Mouse (Mus musculus): Measurements from ENCODE around the gene Clstn1.
"Not testable (repeated sequence)": the region's sequence is repeated elsewhere in the genome, so short reads cannot be mapped to it uniquely, and the experiment has no call there.

Clstn1 gene

GRCm38 (mm10) chr4:149600130-149600529 is 13.9 kb downstream of the Clstn1 start:
- DNase-seq (ENCODE audit: low spot score in 2 of 2): no peak

GRCm38 (mm10) chr4:149601484-149601883 is 15.2 kb downstream of the Clstn1 start:
- DNase-seq (ENCODE audit: low spot score in 2 of 2): no peak

- DNase-seq (ENCODE audit: low spot score in 2 of 2): no peak
Measured at GRCm38 (mm10) chr4:149602236-149602635, 16.0 kb downstream of the Clstn1 start.

GRCm38 (mm10) chr4:149603860-149604259 is 17.6 kb downstream of the Clstn1 start:
- no peak for DNase-seq (ENCODE audit: low spot score in 2 of 2)

GRCm38 (mm10) chr4:149604518-149604917 is 18.2 kb downstream of the Clstn1 start:
- no peak for DNase-seq (ENCODE audit: low spot score in 2 of 2)

GRCm38 (mm10) chr4:149606056-149606455 is 19.8 kb downstream of the Clstn1 start:
- DNase-seq (ENCODE audit: low spot score in 2 of 2): no peak

- DNase-seq (ENCODE audit: low spot score in 2 of 2): no peak
Measured at GRCm38 (mm10) chr4:149606766-149607358, 20.6 kb downstream of the Clstn1 start.

GRCm38 (mm10) chr4:149607591-149608308 is 21.5 kb downstream of the Clstn1 start:
- no peak for DNase-seq (ENCODE audit: low spot score in 2 of 2)

GRCm38 (mm10) chr4:149608309-149608638 is 22.0 kb downstream of the Clstn1 start:
- DNase-seq (ENCODE audit: low spot score in 2 of 2): no peak

- DNase-seq (ENCODE audit: low spot score in 2 of 2): peak; percentile 60 to 64
Measured at GRCm38 (mm10) chr4:149609256-149610025, 23.2 kb downstream of the Clstn1 start.

GRCm38 (mm10) chr4:149611376-149612044 is 25.2 kb downstream of the Clstn1 start:
- DNase-seq (ENCODE audit: low spot score in 2 of 2): peak; percentile 49 to 64

GRCm38 (mm10) chr4:149613497-149613896 is 27.2 kb downstream of the Clstn1 start:
- DNase-seq (ENCODE audit: low spot score in 2 of 2): not testable (repeated sequence)

GRCm38 (mm10) chr4:149614869-149615268 is 28.6 kb downstream of the Clstn1 start:
- no peak for DNase-seq (ENCODE audit: low spot score in 2 of 2)

GRCm38 (mm10) chr4:149616999-149617398 is 30.7 kb downstream of the Clstn1 start:
- not testable (repeated sequence) for DNase-seq (ENCODE audit: low spot score in 2 of 2)

- DNase-seq (ENCODE audit: low spot score in 2 of 2): no peak
Measured at GRCm38 (mm10) chr4:149619988-149620387, 33.7 kb downstream of the Clstn1 start.

GRCm38 (mm10) chr4:149621286-149621685 is 35.0 kb downstream of the Clstn1 start:
- DNase-seq (ENCODE audit: low spot score in 2 of 2): no peak

- no peak for DNase-seq (ENCODE audit: low spot score in 2 of 2)
Measured at GRCm38 (mm10) chr4:149623711-149624110, 37.4 kb downstream of the Clstn1 start.

- no peak for DNase-seq (ENCODE audit: low spot score in 2 of 2)
Measured at GRCm38 (mm10) chr4:149626809-149627208, 40.5 kb downstream of the Clstn1 start.

GRCm38 (mm10) chr4:149628372-149628771 is 42.1 kb downstream of the Clstn1 start:
- DNase-seq (ENCODE audit: low spot score in 2 of 2): peak in 1 of 2 experiments; percentile 64

GRCm38 (mm10) chr4:149628810-149629209 is 42.5 kb downstream of the Clstn1 start:
- DNase-seq (ENCODE audit: low spot score in 2 of 2): no peak

GRCm38 (mm10) chr4:149632670-149633307 is 46.5 kb downstream of the Clstn1 start:
- no peak for DNase-seq (ENCODE audit: low spot score in 2 of 2)

GRCm38 (mm10) chr4:149634157-149634556 is 47.9 kb downstream of the Clstn1 start:
- no peak for DNase-seq (ENCODE audit: low spot score in 2 of 2)
